Mouse (Mus musculus) MEL (cell line): ENCODE data around the gene Clk1.

Experiments used
- CTCF ChIP-seq, 3 experiments: IDR thresholded peaks in 2 of 3; conservative IDR thresholded peaks in 1 of 3; 2 replicates each; pipeline ENCODE4 v1.5.1; 2011 to 2012; ENCODE audit warnings: low read length in 3 of 3, low read depth in 2 of 3, mild to moderate bottlenecking in 2 of 3, improper control_type of control experiment in 1 of 3, inconsistent platforms in 1 of 3, mixed read lengths in 1 of 3, moderate library complexity in 1 of 3; ENCODE audit not compliant: control insufficient read depth in 1 of 3, insufficient read depth in 1 of 3, poor library complexity in 1 of 3, severe bottlenecking in 1 of 3
- EP300 ChIP-seq, 2 experiments: IDR thresholded peaks; 2 replicates each; pipeline ENCODE4 v1.6.1; 2011; ENCODE audit warnings: improper control_type of control experiment in 2 of 2, low read length in 2 of 2, low read depth in 1 of 2, mild to moderate bottlenecking in 1 of 2
- GATA1 ChIP-seq: IDR thresholded peaks from 2 replicates; pipeline ENCODE4 v1.6.1; 2011; ENCODE audit warnings: low read depth, low read length, improper control_type of control experiment
- MXI1 ChIP-seq: IDR thresholded peaks from 2 replicates; pipeline ENCODE4 v1.6.1; 2011; ENCODE audit warnings: mild to moderate bottlenecking, low read depth, low read length, improper control_type of control experiment
- NRF1 ChIP-seq: IDR thresholded peaks from 2 replicates; pipeline ENCODE4 v1.6.1; 2014; ENCODE audit warnings: low read depth, mild to moderate bottlenecking, inconsistent platforms, low read length, improper control_type of control experiment, moderate library complexity; ENCODE audit not compliant: poor library complexity, insufficient read depth, severe bottlenecking
- POLR2A ChIP-seq, 2 experiments: IDR thresholded peaks; 2 replicates each; pipeline ENCODE4 v1.6.1; 2011 to 2012; ENCODE audit warnings: low read length in 2 of 2, mild to moderate bottlenecking in 2 of 2, control low read depth in 1 of 2, improper control_type of control experiment in 1 of 2, low read depth in 1 of 2, moderate library complexity in 1 of 2; ENCODE audit not compliant: control insufficient read depth in 1 of 2, insufficient read depth in 1 of 2, poor library complexity in 1 of 2
- POLR2AphosphoS2 ChIP-seq: IDR thresholded peaks from 2 replicates; pipeline ENCODE4 v1.6.1; 2011; ENCODE audit warnings: low read length, improper control_type of control experiment
- RAD21 ChIP-seq: IDR thresholded peaks from 2 replicates; pipeline ENCODE4 v1.6.1; 2011; ENCODE audit warnings: mild to moderate bottlenecking, low read depth, low read length, improper control_type of control experiment
- TCF12 ChIP-seq: IDR thresholded peaks from 2 replicates; pipeline ENCODE4 v1.6.1; 2014; ENCODE audit warnings: low read depth, mild to moderate bottlenecking, inconsistent platforms, low read length, improper control_type of control experiment, moderate library complexity
- UBTF ChIP-seq: IDR thresholded peaks from 2 replicates; pipeline ENCODE4 v1.6.1; 2012; ENCODE audit warnings: low read depth, mild to moderate bottlenecking, inconsistent platforms, low read length, improper control_type of control experiment, moderate library complexity, borderline replicate concordance; ENCODE audit not compliant: insufficient read depth
- ZC3H11A ChIP-seq: IDR thresholded peaks from 2 replicates; pipeline ENCODE4 v1.6.1; 2012; ENCODE audit warnings: low read depth, mild to moderate bottlenecking, inconsistent platforms, low read length, improper control_type of control experiment

GRCm38 (mm10) chr1:58420961-58421360 is 2.9 kb downstream of the Clk1 start:
- no peak for TF ChIP-seq CTCF (IDR thresholded peaks at IDR 0.05 in 2 of 3, conservative IDR thresholded peaks at IDR 0.05 in 1 of 3; ENCODE audit: control insufficient read depth in 1 of 3, insufficient read depth in 1 of 3, low read depth in 2 of 3, low read length in 3 of 3, poor library complexity in 1 of 3, severe bottlenecking in 1 of 3)
- TF ChIP-seq POLR2A (IDR thresholded peaks at IDR 0.05; ENCODE audit: control insufficient read depth in 1 of 2, insufficient read depth in 1 of 2, low read depth in 1 of 2, low read length in 2 of 2, poor library complexity in 1 of 2): no peak
- TF ChIP-seq MXI1: no peak
- no peak for TF ChIP-seq TCF12
- TF ChIP-seq ZC3H11A: no peak
- TF ChIP-seq NRF1: no peak
- no peak for TF ChIP-seq GATA1
- TF ChIP-seq EP300 (IDR thresholded peaks at IDR 0.05; ENCODE audit: low read depth in 1 of 2, low read length in 2 of 2): no peak
- no peak for TF ChIP-seq UBTF
- no peak for TF ChIP-seq RAD21
- TF ChIP-seq POLR2AphosphoS2: no peak
